Mouse (Mus musculus) midbrain, embryonic 15.5 days (tissue): ENCODE measurements at regions not wholly inside any gene's neighbourhood (a gene's known extent, or its start where the extent isn't known, plus 50 kb on each side); places are given as distances from the start of the nearest gene placed in this dataset.

Source experiments
- ATAC-seq: fragments of 200-750 bp; cut with Nextera tagmentation; replicated peaks from 2 replicates; pipeline ENCODE4 v1.8.0; 2017; ENCODE audit warnings: moderate TSS enrichment
- H3K27ac ChIP-seq: fragments of 300-500 bp; sonication (generic); 2 replicates; pipeline ENCODE4 v1.5.1; 2015; ENCODE audit warnings: mild to moderate bottlenecking, inconsistent platforms
- H3K27me3 ChIP-seq: fragments of 300-500 bp; sonication (generic); replicated peaks from 2 replicates; pipeline ENCODE4 v1.6.1; 2015; ENCODE audit warnings: inconsistent platforms
- H3K36me3 ChIP-seq: fragments of 300-500 bp; sonication (generic); replicated peaks from 2 replicates; pipeline ENCODE4 v1.6.1; 2015; ENCODE audit warnings: inconsistent platforms
- H3K4me1 ChIP-seq: fragments of 300-500 bp; sonication (generic); 2 replicates; pipeline ENCODE4 v1.6.1; 2015; ENCODE audit warnings: inconsistent platforms
- H3K4me2 ChIP-seq: fragments of 300-500 bp; sonication (generic); 2 replicates; pipeline ENCODE4 v1.6.1; 2015; ENCODE audit warnings: inconsistent platforms, mild to moderate bottlenecking, moderate library complexity
- H3K4me3 ChIP-seq: fragments of 300-500 bp; sonication (generic); 2 replicates; pipeline ENCODE4 v1.5.1; 2015; ENCODE audit warnings: mild to moderate bottlenecking, inconsistent platforms
- H3K9ac ChIP-seq: fragments of 300-500 bp; sonication (generic); 2 replicates; pipeline ENCODE4 v1.6.1; 2015; ENCODE audit warnings: mild to moderate bottlenecking, inconsistent platforms
- H3K9me3 ChIP-seq: fragments of 300-500 bp; sonication (generic); 2 replicates; pipeline ENCODE4 v1.6.1; 2016; ENCODE audit warnings: inconsistent platforms
- WGBS: fragments of 180-500 bp; shearing (Covaris S2); methylation state at CpG from one replicate; pipeline ENCODE4 v1.1.7; 2015; ENCODE audit warnings: mixed read lengths; 5-methylcytosine and 5-hydroxymethylcytosine counted together

- Histone ChIP-seq H3K4me3 (no peak overlapping the region), H3K9ac (no peak overlapping the region), H3K9me3 (no peaks in the 10 kb centered on the region), H3K4me2 (no peak overlapping the region), H3K36me3 (no peaks in the 10 kb centered on the region), H3K27ac (no peak overlapping the region), H3K27me3 (no peaks in the 10 kb centered on the region), H3K4me1 (0 out of 2 replicates have a peak, but pooled peaks cover 4% of the 10 kb centered on the region)
- ATAC-seq = no peak
- WGBS = 61% methylated on average over 2 of the region's 2 CpGs
Observed at GRCm38 (mm10) chr17:88847255-88847654, 55.5 kb upstream of the Lhcgr start.

DNA sequence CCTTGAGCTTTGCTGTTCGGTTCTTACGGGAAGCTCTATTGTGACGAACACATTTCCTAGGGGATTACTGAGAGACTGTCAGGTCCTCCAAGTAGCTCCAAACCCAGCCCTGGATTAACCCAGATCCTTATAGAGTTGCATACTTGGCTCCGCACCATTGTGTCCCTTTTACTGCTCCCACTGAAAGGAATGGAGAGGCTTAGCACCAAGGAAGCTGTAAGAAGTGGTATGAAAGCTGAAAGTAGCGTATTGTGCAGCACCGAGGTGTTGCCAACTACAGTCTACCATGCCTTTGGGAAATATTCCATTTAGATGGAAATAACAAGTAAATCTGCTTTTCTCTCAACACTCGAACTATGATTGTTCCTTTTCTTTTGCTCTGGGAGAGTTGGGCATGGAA lies 53.5 kb upstream of the Lhcgr start:
- Histone ChIP-seq H3K27me3 (no peaks in the 10 kb centered on the region), H3K4me1 (0 out of 2 replicates have a peak, but pooled peaks cover 4% of the 10 kb centered on the region), H3K9ac (no peak overlapping the region), H3K27ac (no peak overlapping the region), H3K9me3 (no peaks in the 10 kb centered on the region), H3K4me2 (no peak overlapping the region), H3K36me3 (no peaks in the 10 kb centered on the region), H3K4me3 (no peak overlapping the region)
- 0 out of 2 replicates have a peak, but pooled peaks have one; percentile 42 for ATAC-seq
- 41% methylated on average over 7 of the region's 7 CpGs for WGBS
